Mouse (Mus musculus): ENCODE data around the gene Krt87.
A peak's percentile ranks its signal among the peaks of the same experiment; 100 is the strongest.

Gene Krt87

GRCm38 (mm10) chr15:101414807-101415565 is 23.6 kb downstream of the Krt87 start:
- DNase-seq, result no peak

- no peak for DNase-seq
Measured at GRCm38 (mm10) chr15:101413916-101414635, 24.5 kb downstream of the Krt87 start.

- peak; percentile 12 for DNase-seq
Measured at GRCm38 (mm10) chr15:101412188-101412587, 26.4 kb downstream of the Krt87 start.

DNA sequence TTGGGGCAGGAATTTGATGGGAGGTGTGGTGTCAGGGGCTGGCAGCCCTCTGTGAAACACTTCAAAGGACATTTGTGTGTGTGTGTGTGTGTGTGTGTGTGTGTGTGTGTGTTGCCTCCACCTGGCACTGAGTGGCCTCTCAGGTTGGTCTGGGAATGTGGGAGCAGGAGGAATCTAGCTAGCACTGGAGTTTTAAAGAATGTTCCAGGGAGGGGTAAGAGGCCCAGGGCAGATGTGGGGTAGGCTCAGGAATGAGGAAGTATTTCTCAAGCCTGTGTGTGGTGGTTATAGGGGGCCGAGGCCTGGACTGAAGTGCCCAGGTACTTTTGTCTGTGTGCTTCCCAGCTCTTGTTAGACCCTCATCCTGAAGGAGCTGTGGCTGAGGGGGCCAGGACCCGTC is 27.8 kb downstream of the Krt87 start, which contains the start of gene Krt7:
Gene Krt7, plus strand, starts transcription at position 269 of the 400 bp plus-strand sequence.
- no peak for DNase-seq

GRCm38 (mm10) chr15:101398269-101398668 is 40.3 kb downstream of the Krt87 start:
- no peak for DNase-seq

GRCm38 (mm10) chr15:101397683-101398082 is 40.9 kb downstream of the Krt87 start:
- DNase-seq, result no peak

DNA sequence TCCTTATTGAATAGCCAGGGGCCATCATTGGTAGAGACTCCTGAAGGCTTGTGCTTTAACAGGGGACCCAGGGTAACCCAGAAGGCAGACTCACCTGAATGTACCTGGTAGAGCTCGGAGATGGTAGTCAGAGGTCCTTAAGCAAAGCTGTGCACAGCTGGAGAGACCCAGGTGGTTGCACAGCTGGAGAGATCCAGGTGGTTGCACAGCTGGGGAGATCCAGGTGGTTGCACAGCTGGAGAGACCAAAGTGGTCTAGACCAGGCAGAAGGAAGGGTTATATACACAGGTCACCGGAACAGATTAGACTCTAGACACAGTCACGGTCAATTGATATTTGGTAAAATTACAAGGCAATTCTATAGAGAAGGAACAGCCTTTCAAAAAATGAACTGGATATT is 41.7 kb downstream of the Krt87 start:
- DNase-seq, result no peak

DNA sequence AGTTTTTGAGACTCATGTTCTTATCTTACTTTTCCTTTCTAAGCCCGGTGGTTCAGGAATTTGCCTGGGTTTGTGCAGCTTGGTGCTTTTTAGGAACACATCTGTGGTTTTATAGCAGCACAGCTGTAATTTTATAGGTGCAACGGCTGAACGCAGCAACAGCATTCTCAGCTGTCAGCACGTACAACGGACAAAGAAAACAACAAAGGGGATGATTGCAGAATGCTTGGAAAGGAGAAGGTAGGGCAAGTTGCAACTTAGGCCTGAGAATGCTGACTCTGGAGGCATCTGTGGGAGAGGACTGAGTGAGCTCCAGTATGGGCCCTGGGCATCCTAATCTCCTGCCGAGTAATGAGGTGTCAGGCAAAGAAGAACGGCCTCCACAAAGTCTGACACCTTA is 42.1 kb downstream of the Krt87 start:
- DNase-seq, result no peak

DNA sequence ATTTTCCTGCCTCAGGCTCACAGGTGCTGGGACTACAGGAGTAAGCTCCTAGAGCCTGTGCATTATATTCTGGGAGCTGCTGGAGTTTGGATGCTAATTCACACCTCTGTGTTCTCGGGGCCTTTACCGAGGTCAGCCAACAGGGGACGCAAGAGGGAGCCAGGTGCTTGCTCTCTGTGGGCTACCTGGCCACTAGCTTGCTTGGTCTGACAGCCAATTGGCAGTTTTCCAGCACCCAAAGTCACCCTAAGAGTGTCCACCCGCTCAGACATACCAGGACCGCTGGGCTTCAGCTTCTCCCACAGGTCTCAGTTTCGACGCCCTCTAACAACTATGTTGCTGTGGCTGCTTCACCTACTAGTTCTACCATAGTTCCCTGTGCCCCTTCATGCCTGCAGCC is 43.7 kb downstream of the Krt87 start:
- no peak for DNase-seq

DNA sequence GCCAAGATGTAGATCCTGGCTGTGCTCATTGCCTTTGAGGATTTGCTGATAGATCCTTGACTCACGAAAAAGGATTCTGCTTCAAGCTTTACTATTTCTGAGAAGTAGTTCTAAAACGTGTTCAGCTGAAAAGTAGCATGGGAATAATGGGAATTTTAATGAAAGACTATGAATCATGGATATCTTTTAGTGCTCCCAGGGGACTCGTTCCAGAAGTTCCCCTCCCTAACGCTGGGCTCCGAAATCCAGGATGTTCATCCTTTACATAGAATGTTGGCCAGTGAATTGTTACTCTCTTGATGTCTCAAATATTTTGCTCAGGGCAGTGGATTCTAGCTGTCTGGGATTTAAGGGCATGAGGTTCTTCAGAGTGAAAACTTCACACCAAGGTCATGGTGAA is 46.4 kb downstream of the Krt87 start:
- DNase-seq, result no peak

DNA sequence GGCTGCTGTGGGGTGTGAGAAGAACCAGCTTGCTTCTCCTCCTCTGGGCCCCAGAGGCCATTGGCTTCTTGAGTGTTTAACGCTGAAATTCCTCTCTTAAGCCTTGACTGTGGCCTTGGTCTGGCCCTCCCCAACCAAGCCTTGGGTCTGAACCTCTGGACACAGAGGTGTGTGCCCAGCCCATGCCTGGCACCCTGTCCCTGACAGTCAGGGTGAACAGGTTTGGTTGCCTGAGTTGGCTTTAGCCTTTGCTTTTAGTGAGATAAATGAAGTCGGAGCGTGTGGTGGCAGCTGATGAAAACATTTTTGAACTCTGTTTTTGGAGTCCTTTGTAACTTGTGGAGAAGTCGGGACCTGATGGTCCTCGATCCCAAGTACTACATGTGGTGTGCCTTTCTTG is 48.4 kb downstream of the Krt87 start:
- DNase-seq, result no peak

- DNase-seq, result no peak
Measured at GRCm38 (mm10) chr15:101388034-101388541, 50.5 kb downstream of the Krt87 start.

DNA sequence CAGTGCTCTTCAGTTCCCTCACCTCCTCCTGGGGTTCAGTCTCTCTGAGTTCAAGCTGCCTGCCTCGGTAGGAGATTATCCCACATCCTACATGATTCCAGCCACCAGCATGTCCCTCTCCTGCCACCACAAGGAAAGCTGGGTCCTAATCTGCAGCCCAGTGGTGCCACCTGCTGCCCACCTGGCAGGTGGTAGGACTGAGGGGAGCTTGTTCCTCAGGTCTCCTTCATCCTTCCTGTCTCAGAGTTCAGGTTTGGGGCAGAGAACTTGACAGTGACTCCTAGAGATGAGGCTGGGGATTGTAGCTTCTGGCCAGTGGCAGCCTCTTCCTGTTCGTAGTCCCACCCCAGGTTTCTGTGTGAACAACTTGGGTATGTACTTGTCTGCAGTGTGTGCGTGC is 51.4 kb downstream of the Krt87 start:
- no peak for DNase-seq

- no peak for DNase-seq
Measured at GRCm38 (mm10) chr15:101385064-101385463, 53.5 kb downstream of the Krt87 start.

DNA sequence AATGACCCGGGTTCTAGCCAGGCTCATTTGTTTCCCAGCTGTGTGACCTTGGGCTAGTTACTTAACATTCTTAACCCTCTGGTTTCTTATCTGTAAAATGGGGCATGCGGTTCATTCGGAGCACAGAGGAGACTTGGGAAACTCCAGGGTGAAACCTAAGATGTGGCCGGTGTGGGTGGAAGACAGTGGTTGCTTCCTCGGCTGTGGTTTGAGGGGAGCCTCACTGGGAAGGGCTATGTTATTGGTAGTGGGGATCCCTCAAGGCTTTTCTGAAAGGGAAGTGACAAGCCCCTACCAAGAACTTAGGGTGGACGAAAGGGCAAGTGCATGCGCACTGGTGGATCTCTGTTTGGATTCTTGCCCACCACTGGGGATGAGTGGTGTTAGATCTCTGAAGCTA is 54.0 kb downstream of the Krt87 start:
- no peak for DNase-seq

DNA sequence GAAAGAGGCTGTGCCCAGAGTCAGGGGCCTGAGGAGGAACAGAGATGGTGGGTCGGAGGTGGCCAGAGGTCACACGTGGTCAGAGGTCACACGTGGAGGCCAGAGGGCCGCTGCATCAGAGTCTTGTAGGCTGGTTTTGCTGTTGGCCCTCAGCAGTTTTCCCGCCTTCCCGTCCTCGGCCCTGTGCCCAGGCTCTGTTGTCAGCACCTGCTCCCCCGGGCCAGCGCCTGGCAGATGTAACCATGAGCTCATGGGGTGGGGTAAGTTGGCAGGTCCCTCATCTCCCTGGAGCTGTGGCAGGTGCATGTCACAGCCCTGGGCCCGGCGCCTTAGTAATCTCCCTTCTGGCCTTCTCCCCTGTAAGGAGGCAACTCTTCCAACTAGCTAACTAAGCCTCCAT is 55.8 kb downstream of the Krt87 start:
- no peak for DNase-seq

GRCm38 (mm10) chr15:101381758-101382157 is 56.8 kb downstream of the Krt87 start:
- DNase-seq, result no peak
